Mouse (Mus musculus): ENCODE results near the gene Zc3h4.
"Not testable (repeated sequence)": the region's sequence is repeated elsewhere in the genome, so short reads cannot be mapped to it uniquely, and the experiment has no call there.

The Zc3h4 gene

DNA sequence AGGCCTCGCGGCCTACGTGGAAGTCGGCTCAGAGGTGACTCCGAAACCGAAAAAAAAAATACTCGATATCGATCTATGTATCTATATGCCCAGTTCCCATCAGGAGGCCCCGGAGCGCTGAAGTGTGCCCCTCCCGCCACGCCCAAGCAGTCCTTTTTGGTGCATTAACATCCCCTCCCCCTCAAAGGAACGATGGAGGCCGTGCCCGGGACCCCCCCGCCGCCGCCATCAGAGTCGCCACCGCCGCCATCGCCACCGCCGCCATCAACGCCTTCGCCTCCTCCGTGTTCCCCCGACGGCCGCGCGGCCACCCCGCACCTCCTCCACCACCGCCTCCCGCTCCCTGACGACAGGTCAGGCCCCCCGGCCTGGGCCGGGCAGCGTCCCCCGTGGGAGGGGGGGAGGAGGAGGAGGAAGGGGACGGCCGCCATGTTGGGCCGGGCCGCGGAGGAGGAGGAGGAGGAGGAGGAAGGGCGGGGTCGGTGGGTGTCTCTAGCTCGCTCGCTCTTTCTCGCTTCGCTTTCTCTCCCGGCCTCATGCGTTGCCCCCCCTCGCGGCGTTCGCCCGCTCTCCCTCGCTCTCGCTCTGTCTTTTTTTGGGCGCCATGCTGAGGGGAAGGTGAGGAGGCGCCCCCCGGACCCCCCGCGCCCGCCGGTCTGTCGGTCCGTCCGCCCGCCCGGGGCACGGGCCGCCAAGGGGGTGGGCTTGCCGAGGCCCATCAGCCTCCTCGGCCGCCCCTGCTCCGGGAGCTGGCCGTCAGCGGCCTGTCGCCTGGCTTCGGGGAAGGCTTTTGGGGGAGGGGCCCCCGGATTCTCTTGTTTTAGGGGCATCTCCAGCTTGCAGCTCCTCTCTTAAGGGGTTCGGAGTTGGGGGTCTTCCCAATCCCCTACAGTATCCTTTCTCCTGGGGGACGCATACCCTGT lies at the start of gene Zc3h4:
Gene Zc3h4, plus strand, starts transcription at position 222 of the 923 bp plus-strand sequence.
- peak; percentile 18; the same call in 1 of the 2 replicates for ATAC-seq (ENCODE audit: insufficient number of reproducible peaks, low FRiP score, low TSS enrichment)

- no peak for ATAC-seq (ENCODE audit: insufficient number of reproducible peaks, low FRiP score, low TSS enrichment)
Measured at GRCm38 (mm10) chr7:16355854-16356594, 44.7 kb upstream of the Zc3h4 start.

DNA sequence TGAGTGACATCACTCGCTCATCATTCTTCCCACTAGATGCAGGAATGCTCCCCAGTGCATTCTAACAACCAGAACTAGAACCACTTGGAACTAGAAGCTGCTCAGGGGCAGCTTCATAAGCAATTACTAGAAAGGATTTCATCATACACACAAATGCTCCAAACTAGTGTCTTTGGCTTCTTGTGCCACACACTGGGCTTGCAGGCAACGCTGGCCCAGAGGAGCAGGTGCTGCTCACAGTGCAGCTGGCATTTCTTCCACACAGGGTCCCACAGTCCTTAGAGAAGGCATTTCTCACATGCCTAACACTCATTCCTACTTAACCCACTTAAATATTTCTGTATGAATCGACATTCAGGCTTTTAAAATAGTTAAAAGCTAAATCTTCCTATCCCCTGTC lies 43.1 kb upstream of the Zc3h4 start:
- no peak for ATAC-seq (ENCODE audit: insufficient number of reproducible peaks, low FRiP score, low TSS enrichment)

DNA sequence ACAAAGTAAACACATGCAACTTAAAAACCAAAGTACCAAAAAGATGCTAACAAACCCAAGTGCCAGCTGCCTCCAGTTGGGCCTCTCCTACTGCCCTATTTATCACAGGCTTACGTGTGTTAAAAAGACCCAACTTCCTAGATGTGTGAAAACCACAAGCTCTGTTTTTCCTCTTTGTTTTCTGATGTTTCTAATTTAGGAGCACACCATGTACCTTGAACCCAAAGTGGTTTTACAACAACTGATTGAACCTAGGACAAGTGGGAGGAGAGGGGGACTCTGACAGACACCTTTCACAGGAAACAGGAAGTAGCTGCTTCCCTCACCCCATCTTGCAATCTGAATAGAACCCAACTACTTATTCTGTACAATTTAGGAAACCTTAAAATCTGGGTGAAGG lies 36.4 kb upstream of the Zc3h4 start:
- no peak for ATAC-seq (ENCODE audit: insufficient number of reproducible peaks, low FRiP score, low TSS enrichment)

DNA sequence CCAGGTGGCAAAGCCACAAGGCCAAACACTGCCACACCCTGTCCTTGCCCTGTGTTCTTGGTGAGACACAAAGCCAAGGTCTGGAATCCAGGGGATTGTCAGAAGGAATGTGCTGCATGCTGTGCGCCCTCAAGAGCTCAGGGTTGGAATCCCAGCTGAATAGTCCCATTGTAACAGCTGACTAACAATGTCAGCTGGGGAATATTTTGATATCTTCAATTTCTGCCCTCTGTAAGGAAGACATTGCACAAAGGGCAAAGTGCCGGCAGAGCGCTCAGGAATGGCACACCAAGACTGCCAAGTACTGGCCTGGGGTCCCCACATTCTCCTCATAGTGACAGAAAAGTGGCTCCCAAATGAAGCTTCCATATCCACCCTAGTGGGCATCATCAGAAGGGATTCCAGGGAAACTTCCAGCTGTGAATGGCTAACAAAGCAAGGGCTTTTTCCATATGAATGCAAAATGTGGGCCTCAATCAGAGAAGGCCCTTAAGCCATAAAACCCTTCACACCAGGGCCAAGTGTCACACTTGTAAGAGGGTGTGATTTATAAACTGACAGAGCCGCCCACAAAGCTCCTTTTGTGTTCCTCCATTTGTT lies 35.7 kb upstream of the Zc3h4 start:
- ATAC-seq (ENCODE audit: insufficient number of reproducible peaks, low FRiP score, low TSS enrichment): no peak

DNA sequence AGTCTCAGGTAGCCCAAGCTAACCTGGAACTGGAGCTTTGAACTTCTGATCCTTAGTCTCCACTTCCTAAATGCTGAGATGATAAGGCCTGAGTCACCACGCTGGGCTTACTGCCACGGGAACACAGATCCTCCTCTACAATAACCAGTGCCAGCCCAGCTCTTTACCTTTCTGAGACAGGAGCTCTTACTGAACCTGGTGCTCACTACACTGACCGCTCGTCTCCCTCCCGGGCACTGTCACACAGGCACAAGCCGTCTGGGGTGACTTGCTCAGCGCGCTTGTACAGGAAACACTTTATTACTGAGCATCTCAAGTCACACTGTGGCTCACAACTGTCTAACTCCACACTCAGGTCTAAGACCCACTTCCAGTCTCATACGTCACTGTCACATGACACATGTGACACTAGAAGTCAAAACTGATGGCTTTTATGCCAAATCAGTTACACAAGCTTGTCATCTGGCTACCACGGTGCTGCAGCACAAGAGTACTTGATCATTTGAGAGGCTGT lies 34.5 kb upstream of the Zc3h4 start:
- no peak for ATAC-seq (ENCODE audit: insufficient number of reproducible peaks, low FRiP score, low TSS enrichment)

DNA sequence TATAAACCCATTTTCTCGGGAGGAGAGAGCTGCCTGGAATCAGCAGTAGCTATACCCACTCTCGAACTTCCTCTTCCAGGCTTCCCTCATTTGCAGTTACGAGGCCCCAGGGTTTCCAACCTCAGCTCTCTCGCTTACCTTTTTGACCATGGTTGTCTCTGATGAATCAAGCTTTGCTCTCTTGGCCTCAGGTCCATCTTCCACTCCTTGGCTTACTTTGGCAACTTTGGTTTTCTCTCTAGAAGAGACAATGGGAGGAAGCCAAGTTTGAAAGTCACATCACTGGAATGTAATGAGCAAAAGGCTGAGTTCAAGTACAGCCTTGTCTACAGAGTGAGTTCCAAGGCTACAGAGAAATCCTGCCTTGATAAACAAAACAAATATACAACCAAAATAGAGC lies 34.0 kb upstream of the Zc3h4 start:
- no peak for ATAC-seq (ENCODE audit: insufficient number of reproducible peaks, low FRiP score, low TSS enrichment)

DNA sequence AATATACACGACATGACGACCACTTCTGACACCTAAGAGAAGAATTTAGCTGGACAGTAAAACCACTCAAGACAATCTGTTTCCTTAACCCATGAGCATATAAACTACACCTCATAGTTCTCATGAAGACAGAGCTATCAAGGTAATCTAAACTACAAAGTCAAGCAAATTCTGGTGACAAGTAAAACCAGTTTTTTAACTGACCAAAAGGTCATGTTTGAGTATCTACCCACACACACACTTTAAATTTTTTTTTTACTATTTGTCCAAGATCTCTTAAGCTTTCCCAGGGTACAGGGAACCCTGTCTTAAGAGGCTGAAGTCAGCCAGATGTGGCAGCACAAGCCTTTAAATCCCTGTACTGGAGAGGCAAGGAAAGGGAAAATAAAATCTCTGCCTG lies 31.9 kb upstream of the Zc3h4 start:
- ATAC-seq (ENCODE audit: insufficient number of reproducible peaks, low FRiP score, low TSS enrichment): no peak

GRCm38 (mm10) chr7:16370596-16370995 lies 30.1 kb upstream of the Zc3h4 start:
- ATAC-seq (ENCODE audit: insufficient number of reproducible peaks, low FRiP score, low TSS enrichment): no peak

GRCm38 (mm10) chr7:16373719-16374118 lies 27.0 kb upstream of the Zc3h4 start:
- ATAC-seq (ENCODE audit: insufficient number of reproducible peaks, low FRiP score, low TSS enrichment): no peak

- no peak for ATAC-seq (ENCODE audit: insufficient number of reproducible peaks, low FRiP score, low TSS enrichment)
Measured at GRCm38 (mm10) chr7:16374989-16375388, 25.7 kb upstream of the Zc3h4 start.

- no peak for ATAC-seq (ENCODE audit: insufficient number of reproducible peaks, low FRiP score, low TSS enrichment)
Measured at GRCm38 (mm10) chr7:16376505-16376904, 24.2 kb upstream of the Zc3h4 start.

GRCm38 (mm10) chr7:16387160-16388041 lies 13.3 kb upstream of the Zc3h4 start, which contains the start of gene Sae1:
Sae1 (minus strand) TSS chr7:16387806.
- peak; percentile 95 for ATAC-seq (ENCODE audit: insufficient number of reproducible peaks, low FRiP score, low TSS enrichment)

DNA sequence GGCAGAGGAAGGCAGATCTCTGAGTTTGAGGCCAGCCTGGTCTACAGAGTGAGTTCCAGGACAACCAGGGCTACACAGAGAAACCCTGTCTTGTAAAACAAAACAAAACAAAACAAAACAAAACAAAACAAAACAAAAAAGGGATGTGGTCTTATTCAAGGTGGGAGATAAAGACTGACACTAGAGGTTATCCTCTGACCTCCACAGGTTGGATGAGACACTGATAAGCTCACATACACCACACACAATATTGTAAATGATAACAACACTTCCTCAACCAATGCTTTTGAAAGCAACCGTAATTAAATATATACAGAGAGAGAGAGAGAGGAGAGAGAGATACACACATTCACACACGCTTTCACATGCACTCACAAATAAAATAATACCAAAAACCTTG lies 10.8 kb upstream of the Zc3h4 start:
- not testable (repeated sequence) for ATAC-seq (ENCODE audit: insufficient number of reproducible peaks, low FRiP score, low TSS enrichment)

DNA sequence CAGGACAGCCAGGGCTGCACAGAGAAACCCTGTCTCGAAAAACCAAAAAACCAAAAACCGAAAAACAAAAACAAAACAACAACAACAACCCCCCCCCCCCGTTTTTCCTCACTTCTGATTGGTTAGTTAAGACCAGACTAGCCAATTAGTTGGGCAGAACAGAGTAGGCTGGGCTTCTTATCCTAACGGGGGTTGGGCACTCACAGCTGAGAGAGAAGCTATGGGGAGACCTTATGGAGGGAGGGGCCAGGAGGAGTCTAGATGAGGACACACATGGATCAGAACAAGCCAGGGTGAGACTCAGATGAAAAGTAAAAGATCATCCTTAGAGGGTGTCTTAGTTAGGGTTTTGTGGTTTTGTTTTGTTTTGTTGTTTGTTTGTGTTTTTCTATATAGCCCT lies 7.8 kb upstream of the Zc3h4 start:
- ATAC-seq (ENCODE audit: insufficient number of reproducible peaks, low FRiP score, low TSS enrichment): no peak

DNA sequence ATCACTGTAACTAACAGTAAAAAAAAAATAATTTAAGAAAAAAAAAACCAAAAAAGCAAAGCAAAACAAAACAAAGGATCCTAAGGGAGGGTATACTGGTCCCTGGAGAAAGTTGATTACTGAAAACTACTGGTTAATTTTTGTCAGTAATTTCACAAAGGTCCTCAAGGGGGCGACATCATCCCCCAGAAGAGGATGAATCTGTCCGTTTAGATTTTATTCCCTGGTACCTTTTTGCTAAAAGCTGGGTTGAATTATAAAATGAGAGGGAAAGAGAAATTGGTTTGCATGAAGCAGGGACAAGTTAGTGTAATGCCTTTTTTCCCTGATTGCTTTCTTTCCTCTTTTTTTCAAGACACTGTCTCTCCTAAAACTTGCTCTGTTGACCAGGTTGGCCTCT lies 4.8 kb upstream of the Zc3h4 start:
- no peak for ATAC-seq (ENCODE audit: insufficient number of reproducible peaks, low FRiP score, low TSS enrichment)

DNA sequence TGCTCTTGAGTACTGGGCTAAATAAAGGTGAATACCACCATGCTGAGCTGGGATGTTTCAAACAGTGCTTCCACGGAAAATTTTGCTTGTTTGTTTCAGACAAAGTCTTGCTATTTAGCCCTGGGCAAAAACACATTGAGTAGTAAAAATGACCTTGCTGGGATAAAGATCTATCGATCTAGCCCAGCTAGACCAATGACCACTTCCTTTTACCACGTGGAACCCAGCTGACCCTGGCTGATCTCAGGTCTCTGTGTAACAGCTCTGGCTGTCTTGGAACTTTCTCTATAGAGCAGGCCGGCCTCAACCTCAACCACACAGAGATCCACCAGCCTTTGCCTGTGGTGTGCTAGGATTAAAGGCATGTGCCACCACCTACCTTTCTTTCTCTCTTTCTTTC lies 3.2 kb upstream of the Zc3h4 start:
- no peak for ATAC-seq (ENCODE audit: insufficient number of reproducible peaks, low FRiP score, low TSS enrichment)

DNA sequence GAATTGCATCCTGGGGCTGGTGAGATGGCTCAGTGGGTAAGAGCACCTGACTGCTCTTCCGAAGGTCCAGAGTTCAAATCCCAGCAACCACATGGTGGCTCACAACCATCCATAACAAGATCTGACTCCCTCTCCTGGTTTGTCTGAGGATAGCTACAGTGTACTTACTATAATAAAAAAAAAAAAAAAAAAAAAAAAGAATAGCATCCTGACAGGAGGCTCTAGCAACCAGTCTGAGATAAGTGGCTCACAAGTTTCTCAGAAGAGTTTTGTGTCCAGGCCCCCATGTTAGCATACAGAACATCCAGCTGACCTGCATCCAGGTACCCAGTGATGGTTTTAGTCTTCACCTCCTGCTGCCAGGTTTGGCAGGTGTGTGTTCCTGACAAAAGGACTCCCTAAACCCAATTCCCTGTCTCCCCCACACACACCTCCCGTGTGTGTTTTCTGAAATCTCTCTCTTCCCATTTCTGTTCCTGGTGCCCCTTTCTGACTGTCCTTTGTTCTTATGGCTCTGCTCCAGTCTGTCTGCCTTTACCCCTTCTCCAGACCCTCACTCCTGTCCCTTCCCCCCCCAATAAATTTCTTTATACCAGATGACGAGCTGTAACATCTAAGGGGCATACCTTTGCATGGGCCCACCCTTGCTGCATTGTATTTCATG lies 2.2 kb upstream of the Zc3h4 start:
- no peak for ATAC-seq (ENCODE audit: insufficient number of reproducible peaks, low FRiP score, low TSS enrichment)

GRCm38 (mm10) chr7:16399098-16399819 lies 1.5 kb upstream of the Zc3h4 start:
- peak; percentile 68 for ATAC-seq (ENCODE audit: insufficient number of reproducible peaks, low FRiP score, low TSS enrichment)
